Mouse (Mus musculus): ENCODE measurements around the gene Rabgap1l.

- TF ChIP-seq CTCF (IDR thresholded peaks at IDR 0.05) (no peak), EP300 (IDR thresholded peaks at IDR 0.05; ENCODE audit: insufficient read depth, low read depth, low read length) (no peak)
Observed at GRCm38 (mm10) chr1:160181216-160181615, 611.8 kb downstream of the Rabgap1l start.
